Mouse (Mus musculus) spleen, embryonic (tissue): ENCODE data around the gene Bcl2a1c.
"Not testable (repeated sequence)": the region's sequence is repeated elsewhere in the genome, so short reads cannot be mapped to it uniquely, and the experiment has no call there.

Source experiments
- CTCF ChIA-PET: fragments of 350-600 bp; sonication (Branson Sonifier 250); formaldehyde crosslinking; loops from one replicate; lab custom pipeline; 2022; lab: Charles Lee

Gene Bcl2a1c

GRCm38 (mm10) chr9:114329855-114330254 is at the start of gene Bcl2a1c:
Gene Bcl2a1c, plus strand, starts transcription at chr9:114330135.
- CTCF ChIA-PET = not testable (repeated sequence)

DNA sequence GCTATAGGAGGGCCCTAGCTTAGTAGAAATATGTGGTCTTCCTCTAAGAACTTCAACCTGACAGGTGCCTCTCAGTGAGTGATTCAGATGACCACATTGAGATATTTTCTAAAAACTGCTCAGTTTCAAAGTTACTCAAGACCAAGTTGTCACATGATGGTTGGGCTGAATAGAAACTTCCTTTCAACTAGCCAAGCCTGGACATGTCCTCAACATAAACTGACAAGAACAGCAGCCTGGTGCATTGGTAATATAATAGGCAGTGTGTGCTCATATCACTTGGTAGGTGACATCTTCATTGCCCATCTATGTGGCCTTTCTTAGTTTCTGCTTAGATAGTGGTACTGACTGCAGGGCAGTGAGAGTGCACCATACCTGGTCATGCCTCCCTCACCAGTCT is 24.0 kb upstream of the Bcl2a1c start:
- CTCF ChIA-PET = not testable (repeated sequence)

- CTCF ChIA-PET = not testable (repeated sequence)
Measured at GRCm38 (mm10) chr9:114311752-114312151, 18.2 kb upstream of the Bcl2a1c start.

- CTCF ChIA-PET = interaction anchor here (1.0 kb wide), 1 partner anchor 10 kb away, joined by 5 read pairs; no protein-coding TSS in a partner anchor
Measured at GRCm38 (mm10) chr9:114318021-114318420, 11.9 kb upstream of the Bcl2a1c start.

GRCm38 (mm10) chr9:114326011-114326748 is 3.8 kb upstream of the Bcl2a1c start:
- CTCF ChIA-PET = no interaction called here

GRCm38 (mm10) chr9:114328332-114328731 is 1.6 kb upstream of the Bcl2a1c start:
- CTCF ChIA-PET = interaction anchor here (1.9 kb wide), 1 partner anchor 10 kb away, joined by 5 read pairs; no protein-coding TSS in a partner anchor

DNA sequence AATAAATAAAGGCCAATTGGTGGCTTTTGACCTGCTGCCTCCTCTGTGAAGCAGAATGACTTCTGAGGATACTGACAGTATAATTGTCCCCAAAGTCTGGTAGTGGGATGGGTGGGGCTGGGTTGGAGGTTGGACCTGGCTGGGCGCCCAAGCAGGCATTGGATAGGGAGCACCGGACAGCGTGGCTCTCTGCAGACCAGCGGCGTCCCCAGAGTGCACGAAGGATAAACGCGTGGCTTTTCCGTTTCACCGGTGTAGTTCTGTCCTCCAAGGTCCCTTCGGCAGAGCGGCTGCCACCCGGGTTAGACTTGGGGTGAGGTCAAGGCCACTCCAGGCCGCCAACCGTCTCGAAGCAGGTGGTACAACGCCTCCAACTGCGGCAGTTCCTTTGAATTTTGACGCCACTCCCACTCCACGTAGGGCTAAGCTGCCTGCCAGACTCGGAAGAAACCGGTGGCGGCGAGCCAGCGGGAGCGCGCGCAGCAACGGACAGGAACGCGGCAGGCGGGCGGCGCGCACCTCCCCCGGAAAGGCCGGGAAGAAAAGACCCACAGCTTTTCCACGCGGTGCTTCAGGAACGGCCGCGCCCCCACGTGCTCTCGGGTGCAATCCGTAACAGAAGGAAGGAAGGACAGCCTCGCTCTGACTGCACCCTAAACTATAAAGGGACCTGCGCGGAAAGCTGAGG is 38.0 kb downstream of the Bcl2a1c start:
- CTCF ChIA-PET = no interaction called here

- CTCF ChIA-PET = no interaction called here
Measured at GRCm38 (mm10) chr9:114368471-114368858, 38.5 kb downstream of the Bcl2a1c start.

GRCm38 (mm10) chr9:114369389-114369788 is 39.5 kb downstream of the Bcl2a1c start:
- CTCF ChIA-PET = not testable (repeated sequence)

DNA sequence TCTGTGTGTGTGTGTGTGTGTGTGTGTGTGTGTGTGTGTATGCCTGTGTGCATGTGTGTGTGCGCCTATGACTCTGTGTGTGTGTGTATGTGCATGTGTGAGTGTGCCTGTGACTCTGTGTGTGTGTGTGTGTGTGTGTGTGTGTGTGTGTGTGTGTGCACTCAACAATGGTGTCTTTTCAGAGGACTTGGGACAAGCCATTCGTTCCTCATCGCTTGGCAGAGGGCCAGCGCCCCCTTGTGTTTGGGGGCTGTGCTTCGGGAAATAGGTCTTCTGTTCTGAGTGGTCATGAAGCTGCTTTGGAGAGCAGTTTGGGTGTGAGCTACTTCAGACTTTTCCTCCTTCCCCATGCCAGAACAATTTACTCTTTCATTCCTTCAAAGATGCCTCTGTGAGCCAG is 41.8 kb downstream of the Bcl2a1c start:
- CTCF ChIA-PET = not testable (repeated sequence)

- CTCF ChIA-PET = no interaction called here
Measured at GRCm38 (mm10) chr9:114375276-114375962, 45.5 kb downstream of the Bcl2a1c start.

GRCm38 (mm10) chr9:114377168-114377567 is 47.2 kb downstream of the Bcl2a1c start:
- CTCF ChIA-PET = no interaction called here

DNA sequence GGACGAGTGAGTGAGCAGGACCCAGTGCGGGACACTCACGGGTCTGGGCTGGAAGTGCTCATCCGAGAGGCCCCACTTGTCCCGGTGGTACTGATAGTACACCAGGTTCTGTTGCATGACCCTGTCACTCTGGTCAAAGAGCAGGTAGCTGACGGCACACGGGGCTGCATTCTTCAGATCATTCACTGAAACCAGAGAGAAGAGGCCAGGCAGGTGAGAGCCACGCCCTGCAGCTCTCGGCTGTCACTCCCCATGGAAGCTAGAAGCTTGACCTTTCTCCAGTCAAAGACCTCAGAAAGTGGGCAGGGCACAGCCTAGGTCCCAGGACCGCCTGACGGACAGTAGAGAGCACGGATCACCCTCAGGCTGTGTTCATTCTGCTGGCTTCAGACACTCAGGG is 49.9 kb downstream of the Bcl2a1c start:
- CTCF ChIA-PET = no interaction called here
